Comparison of ENCODE assay signal across 42 mouse cellular contexts in the genomic region with DNA sequence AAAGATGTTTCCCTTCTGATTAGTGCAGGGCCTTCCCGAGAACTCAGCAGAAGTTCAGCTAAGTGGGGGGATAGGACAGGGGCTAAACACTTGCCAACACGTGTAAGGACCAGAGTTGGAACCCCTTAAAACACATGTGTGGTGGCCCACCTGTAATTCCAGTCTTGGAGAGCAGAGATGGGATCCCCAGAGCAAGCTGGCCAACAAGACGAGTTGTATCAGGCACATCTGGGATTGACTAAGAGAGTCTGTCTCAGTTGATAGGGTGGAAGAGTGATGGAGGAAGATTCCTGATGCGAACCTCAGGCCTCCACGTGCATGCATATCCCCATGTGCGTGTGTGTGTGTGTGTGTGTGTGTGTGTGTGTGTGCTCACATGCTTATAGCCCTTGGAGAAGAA. TPM values are rescaled to one million over a fixed set of nuclear protein-coding genes. Genes with fewer than 3 reads are reported as not detected.
"Had no signal": no experiment of that assay in that cellular context is flagged by ENCODE, and none has a peak within 500 bp of the region (broad histone marks: within the 10 kb centered on the region; RNA-seq: fewer than 3 reads in every experiment).

No protein-coding gene starts in this region.

- H3K36me3 ChIP-seq: forebrain, embryonic 15.5 days; hindbrain, embryonic 15.5 days had no signal

- H3K4me3 ChIP-seq: forebrain, embryonic 15.5 days; heart, embryonic 12.5 days; hindbrain, embryonic 13.5 days; hindbrain, embryonic 15.5 days; kidney, embryonic 15.5 days; limb, embryonic 13.5 days; limb, embryonic 15.5 days had no signal

- DNase-seq: forebrain, postnatal 0 days; gastrocnemius, postnatal 14 days; gastrocnemius, postnatal 36 days; heart, adult 18-20 months; heart, postnatal 10 days; kidney, adult 11 months; kidney, adult 2 months; kidney, adult 9 months; kidney, postnatal 14 days; kidney, postnatal 36 days; layer of hippocampus, adult 9-11 months; layer of hippocampus, postnatal 36 days; left cerebral cortex, postnatal 4 days had no signal

- H3K27me3 ChIP-seq: forebrain, embryonic 15.5 days; heart, embryonic 12.5 days; hindbrain, embryonic 13.5 days; hindbrain, embryonic 15.5 days; kidney, embryonic 15.5 days; limb, embryonic 13.5 days; limb, embryonic 15.5 days had no signal

- H3K9me3 ChIP-seq: forebrain, embryonic 15.5 days; hindbrain, embryonic 13.5 days; hindbrain, embryonic 15.5 days; kidney, embryonic 15.5 days; limb, embryonic 13.5 days; limb, embryonic 15.5 days had no signal

- H3K27ac ChIP-seq: forebrain, embryonic 15.5 days; hindbrain, embryonic 13.5 days; hindbrain, embryonic 15.5 days; kidney, embryonic 15.5 days; kidney, postnatal 0 days; limb, embryonic 13.5 days; limb, embryonic 15.5 days had no signal

- H3K4me1 ChIP-seq: heart, embryonic 12.5 days; hindbrain, embryonic 13.5 days; kidney, embryonic 15.5 days; limb, embryonic 15.5 days had no signal

- ATAC-seq: forebrain, embryonic 15.5 days; forebrain, postnatal 0 days; hindbrain, postnatal 0 days; intestine, embryonic 16.5 days had no signal

RNA-seq across cellular contexts. Expression of gene Vmn1r40, which starts 35.9 kb away (rescaled TPM):
- total RNA-seq: forebrain, postnatal 0 days; gastrocnemius, adult 18-20 months; gastrocnemius, adult 8-10 months; gastrocnemius, postnatal 14 days; gastrocnemius, postnatal 36 days; heart, adult 18-20 months; heart, postnatal 10 days; hematopoietic stem cell, adult 5-6 weeks; hindbrain, postnatal 0 days; layer of hippocampus, adult 18-20 months; layer of hippocampus, adult 8-10 months; layer of hippocampus, postnatal 14 days; layer of hippocampus, postnatal 36 days; left cerebral cortex, adult 18-20 months; left cerebral cortex, adult 8-10 months; left cerebral cortex, postnatal 10 days; left cerebral cortex, postnatal 25 days; left cerebral cortex, postnatal 4 days; liver, adult 2 months had no signal
- polyA plus RNA-seq: forebrain, embryonic 15.5 days; forebrain, postnatal 0 days; frontal cortex, adult 2 months; gonadal fat pad, adult 2 months; heart, embryonic 12.5 days; heart, embryonic 14.5 days; heart, embryonic 16.5 days; hindbrain, embryonic 11.5 days; hindbrain, embryonic 13.5 days; hindbrain, embryonic 15.5 days; hindbrain, postnatal 0 days; intestine, embryonic 14.5 days; intestine, embryonic 16.5 days; kidney, adult 2 months; kidney, embryonic 15.5 days; kidney, postnatal 0 days; large intestine, adult 2 months; limb, embryonic 11.5 days; limb, embryonic 13.5 days; limb, embryonic 15.5 days; liver, adult 2 months had no signal
